Mouse (Mus musculus) liver, adult 2 months (tissue): Measurements from ENCODE around the gene Moap1.

Experiments used
- CTCF ChIP-seq: fragments of 200-500 bp; IDR thresholded peaks from 2 replicates; pipeline ENCODE4 v1.5.1; 2011; ENCODE audit warnings: low read depth, low read length, control low read depth
- POLR2A ChIP-seq: fragments of 200-500 bp; IDR thresholded peaks from 2 replicates; pipeline ENCODE4 v1.6.1; 2011; ENCODE audit warnings: low read length, control low read depth; ENCODE audit not compliant: insufficient read depth; ENCODE audit errors: extremely low read depth

GRCm38 (mm10) chr12:102769000-102769399 lies 25.5 kb upstream of the Moap1 start:
- no peak for TF ChIP-seq POLR2A
- TF ChIP-seq CTCF = 0 out of 2 replicates have a peak, but pooled peaks have one; percentile 6
